Mouse (Mus musculus) splenic B cell, adult 2 months (primary cell): Measurements from ENCODE around the gene Ccm2.

Experiments used
- DNase-seq: peaks from one replicate; pipeline ENCODE4 v3.0.0-alpha.2; 2011; ENCODE audit warnings: low read depth, low spot score
- H3K27me3 ChIP-seq: 2 replicates; pipeline ENCODE4 v1.6.1; 2012; ENCODE audit warnings: mild to moderate bottlenecking, low read length, moderate library complexity, mixed read lengths; ENCODE audit not compliant: control insufficient read depth, poor library complexity, insufficient read depth, severe bottlenecking
- H3K36me3 ChIP-seq: 2 replicates; pipeline ENCODE4 v1.6.1; 2012; ENCODE audit warnings: mild to moderate bottlenecking, low read length, moderate library complexity, mixed read lengths; ENCODE audit not compliant: control insufficient read depth, poor library complexity, insufficient read depth, severe bottlenecking

The Ccm2 gene

GRCm38 (mm10) chr11:6625478-6626387 is 79.0 kb downstream of the Ccm2 start, which contains the start of gene Tbrg4:
Gene Tbrg4, minus strand, starts transcription at chr11:6626067.
- H3K27me3 ChIP-seq: no peaks in the 10 kb centered on the region
- peaks cover 7% of the 10 kb centered on the region for H3K36me3 ChIP-seq
- peak; percentile 95 for DNase-seq

GRCm38 (mm10) chr11:6626388-6626772 is 79.7 kb downstream of the Ccm2 start:
- DNase-seq: no peak
- H3K36me3 ChIP-seq: peaks cover 4% of the 10 kb centered on the region
- H3K27me3 ChIP-seq: no peaks in the 10 kb centered on the region

- peak; percentile 83 for DNase-seq
- H3K27me3 ChIP-seq: no peaks in the 10 kb centered on the region
- peaks cover 4% of the 10 kb centered on the region for H3K36me3 ChIP-seq
Measured at GRCm38 (mm10) chr11:6627731-6628130, 81.0 kb downstream of the Ccm2 start.

- Histone ChIP-seq H3K27me3 (no peaks in the 10 kb centered on the region), H3K36me3 (peaks cover 4% of the 10 kb centered on the region)
- peak; percentile 70 for DNase-seq
Measured at GRCm38 (mm10) chr11:6628568-6628967, 81.9 kb downstream of the Ccm2 start.

GRCm38 (mm10) chr11:6629655-6630054 is 83.0 kb downstream of the Ccm2 start:
- peak; percentile 80 for DNase-seq

GRCm38 (mm10) chr11:6636150-6636549 is 89.5 kb downstream of the Ccm2 start:
- peak; percentile 37 for DNase-seq
- Histone ChIP-seq H3K27me3 (no peaks in the 10 kb centered on the region), H3K36me3 (no peaks in the 10 kb centered on the region)

More at GRCm38 (mm10) chr11:6629655-6630054, 83.0 kb downstream of the Ccm2 start:
- no peaks in the 10 kb centered on the region for H3K27me3 ChIP-seq
- no peaks in the 10 kb centered on the region for H3K36me3 ChIP-seq

GRCm38 (mm10) chr11:6638537-6638936 is 91.8 kb downstream of the Ccm2 start, which contains the start of gene Wap:
Gene Wap, minus strand, starts transcription at chr11:6638637.
- no peaks in the 10 kb centered on the region for H3K27me3 ChIP-seq
- DNase-seq: no peak
- no peaks in the 10 kb centered on the region for H3K36me3 ChIP-seq

- Histone ChIP-seq H3K36me3 (no peaks in the 10 kb centered on the region), H3K27me3 (no peaks in the 10 kb centered on the region)
- no peak for DNase-seq
Measured at GRCm38 (mm10) chr11:6639072-6639471, 92.4 kb downstream of the Ccm2 start.

- Histone ChIP-seq H3K27me3 (no peaks in the 10 kb centered on the region), H3K36me3 (no peaks in the 10 kb centered on the region)
- DNase-seq: no peak
Measured at GRCm38 (mm10) chr11:6644566-6644965, 97.9 kb downstream of the Ccm2 start.
